ENCODE assay signal across 9 mouse cellular contexts in the genomic region with DNA sequence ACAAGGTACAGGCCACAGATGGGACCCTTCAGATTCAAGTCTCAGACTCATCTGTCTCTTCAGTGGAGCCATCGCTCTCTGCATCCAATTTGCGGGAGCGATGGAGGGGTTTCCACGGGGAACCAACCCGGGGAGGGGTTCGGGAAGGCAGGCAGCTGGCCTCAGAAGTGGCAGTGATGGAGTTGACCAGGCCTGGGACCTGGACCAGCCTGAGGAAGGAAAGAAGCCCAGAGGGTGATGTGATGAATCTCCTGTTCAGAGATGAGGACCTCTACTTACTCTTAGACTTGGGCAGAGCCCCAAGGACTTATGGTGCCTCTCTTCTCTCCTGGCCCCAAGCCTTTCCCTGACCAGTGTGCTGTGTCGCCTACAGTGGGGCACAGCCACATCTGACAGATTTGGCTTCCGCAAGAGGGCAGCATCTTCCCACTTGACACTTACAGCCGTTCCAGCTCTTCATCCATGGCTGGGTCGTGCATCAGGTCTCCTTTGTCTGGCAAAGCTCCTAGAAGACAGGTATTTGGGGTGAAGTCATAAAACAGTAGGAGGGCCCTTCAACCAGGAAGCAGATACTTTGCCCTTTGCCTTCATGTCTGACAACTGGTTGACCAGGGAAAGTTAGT. TPM values are rescaled to one million over a fixed set of nuclear protein-coding genes. Genes with fewer than 3 reads are reported as not detected.
DNase-seq lines count a peak whose midpoint lies in the region; ATAC-seq and TF ChIP-seq lines count a peak whose summit lies in the region.
"Had no signal": no experiment of that assay in that cellular context is flagged by ENCODE, and none has a peak within 500 bp of the region (broad histone marks: within the 10 kb centered on the region; RNA-seq: fewer than 3 reads in every experiment).

No protein-coding gene starts in this region.

- H3K27ac ChIP-seq in cerebellum, adult 2 months (ENCODE audit: insufficient read depth, low read length): no peak overlapping the region
- H3K27ac ChIP-seq in forebrain, embryonic 16.5 days (ENCODE audit: low read length): no peak overlapping the region
- H3K27ac ChIP-seq: liver, embryonic 15.5 days had no signal

- ATAC-seq in forebrain, embryonic 16.5 days: peak; percentile 57

- no peaks in the 10 kb centered on the region for H3K9me3 ChIP-seq in forebrain, embryonic 16.5 days (ENCODE audit: control insufficient read depth, low read length)
- H3K9me3 ChIP-seq: liver, embryonic 15.5 days had no signal

- H3K27me3 ChIP-seq in cerebellum, adult 2 months (ENCODE audit: control insufficient read depth, insufficient read depth, low read length): no peaks in the 10 kb centered on the region
- H3K27me3 ChIP-seq in forebrain, embryonic 16.5 days (replicated peaks; ENCODE audit: control insufficient read depth, insufficient read depth, low read length): no peaks in the 10 kb centered on the region
- H3K27me3 ChIP-seq: liver, embryonic 15.5 days had no signal

- peak; percentile 54 to 56 for DNase-seq in right cerebral cortex, adult 2 months (ENCODE audit: low spot score in 2 of 2)
- DNase-seq in right cerebral cortex, postnatal 25 days: no peak
- DNase-seq in cerebellum, adult 2 months: peak; percentile 68 to 70
- peak; percentile 71 for DNase-seq in kidney, postnatal 14 days
- DNase-seq in mesoderm, embryonic 11.5 days (ENCODE audit: low read depth, low spot score): peak; percentile 71
- DNase-seq in testis, postnatal 10 days (ENCODE audit: low spot score): peak; percentile 75
- DNase-seq in layer of hippocampus, adult 11-12 months (ENCODE audit: low spot score): no peak

- no peak overlapping the region for H3K9ac ChIP-seq in forebrain, embryonic 16.5 days (replicated peaks; ENCODE audit: low read depth, low read length)
- H3K9ac ChIP-seq: liver, embryonic 15.5 days had no signal

- H3K4me2 ChIP-seq in forebrain, embryonic 16.5 days (ENCODE audit: low read length): no peak overlapping the region
- H3K4me2 ChIP-seq: liver, embryonic 15.5 days had no signal

- WGBS in cerebellum, adult 2 months: 31% methylated on average over 10 of the region's 10 CpGs
- WGBS in forebrain, embryonic 16.5 days: 46% methylated on average over 10 of the region's 10 CpGs

- H3K36me3 ChIP-seq in forebrain, embryonic 16.5 days (ENCODE audit: control insufficient read depth, insufficient read depth): peaks cover 16% of the 10 kb centered on the region

- no peak overlapping the region for H3K4me3 ChIP-seq in cerebellum, adult 2 months (replicated peaks; ENCODE audit: insufficient read depth, low read depth, low read length)
- no peak overlapping the region for H3K4me3 ChIP-seq in forebrain, embryonic 16.5 days (replicated peaks; ENCODE audit: low read length)
- H3K4me3 ChIP-seq: liver, embryonic 15.5 days had no signal

- peaks cover 8% of the 10 kb centered on the region for H3K4me1 ChIP-seq in cerebellum, adult 2 months (ENCODE audit: control insufficient read depth, insufficient read depth, low read length)
- H3K4me1 ChIP-seq in forebrain, embryonic 16.5 days (replicated peaks; ENCODE audit: control insufficient read depth, insufficient read depth, low read length): peaks cover 2% of the 10 kb centered on the region

- TF ChIP-seq POLR2A in cerebellum, adult 2 months (IDR thresholded peaks at IDR 0.05; ENCODE audit: borderline replicate concordance, insufficient read depth, low read length): peak; percentile 24; the same call in 1 of the 2 replicates

- peak; percentile 77 for TF ChIP-seq CTCF in cerebellum, adult 2 months (IDR thresholded peaks at IDR 0.05; ENCODE audit: borderline replicate concordance, insufficient read depth, low read depth, low read length)

RNA-seq across cellular contexts. Expression of a gene that starts 14.1 kb away (rescaled TPM):
- polyA plus RNA-seq in cerebellum, adult 2 months (2012; rRNA removed): 51.9 and 54.1 TPM in 2 replicates
- polyA plus RNA-seq in forebrain, embryonic 16.5 days (2015; fragmentation: Nextera tagmentation; extraction: Ambion mirVana): 77.5 and 77.7 TPM in 2 replicates

RNA-seq across cellular contexts. Expression of a gene that starts 23.1 kb away (rescaled TPM):
- polyA plus RNA-seq in cerebellum, adult 2 months (2012; rRNA removed): 153 and 159 TPM in 2 replicates
- 19.2 and 20.4 TPM in 2 replicates for polyA plus RNA-seq in forebrain, embryonic 16.5 days (2015; fragmentation: Nextera tagmentation; extraction: Ambion mirVana)

RNA-seq across cellular contexts. Expression of a gene that starts 42.1 kb away (rescaled TPM):
- polyA plus RNA-seq in cerebellum, adult 2 months (2012; rRNA removed): 34.5 and 41.5 TPM in 2 replicates
- polyA plus RNA-seq in forebrain, embryonic 16.5 days (2015; fragmentation: Nextera tagmentation; extraction: Ambion mirVana): 16.6 and 17.0 TPM in 2 replicates

Comparison
In these comparisons a context has a peak if more than half of its experiments do, and no peak if none do; other contexts are left out.
1. DNase-seq: peak in right cerebral cortex, adult 2 months (2 of 2), cerebellum, adult 2 months (2 of 2), kidney, postnatal 14 days (single experiment), mesoderm, embryonic 11.5 days (single experiment) and testis, postnatal 10 days (single experiment); none in right cerebral cortex, postnatal 25 days (single experiment) and layer of hippocampus, adult 11-12 months (single experiment).